Mouse (Mus musculus): ENCODE results near the gene Stxbp2. TPM values are rescaled to one million over a fixed set of nuclear protein-coding genes. Genes with fewer than 3 reads are reported as not detected.

Gene Stxbp2
- polyA plus RNA-seq, 1 experiment from 2014 or later = 29.8 TPM

DNA sequence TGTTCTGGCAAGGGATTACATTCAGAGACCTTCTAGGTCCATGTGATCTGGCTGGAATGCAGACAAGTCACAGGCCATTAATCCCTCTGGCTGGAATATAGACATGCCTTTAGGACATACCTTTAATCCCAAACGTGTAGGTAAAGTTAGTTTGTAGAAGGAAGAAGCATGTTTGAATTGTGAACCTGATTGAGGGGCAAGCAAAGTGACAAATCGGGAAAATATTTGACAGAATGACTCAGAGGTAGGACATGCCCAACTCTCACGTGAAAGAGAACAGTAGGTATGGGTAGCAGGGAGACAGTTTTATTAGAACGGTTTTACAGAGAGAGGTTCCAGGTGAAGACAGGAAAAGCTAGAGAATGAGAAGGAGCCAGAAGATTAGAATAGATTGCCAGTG is 16.8 kb downstream of the Stxbp2 start:
- no peak for DNase-seq (ENCODE audit: low spot score)
- Histone ChIP-seq H3K27ac (no peak overlapping the region), H3K36me3 (no peaks in the 10 kb centered on the region), H3K9me3 (replicated peaks) (no peaks in the 10 kb centered on the region), H3K27me3 (ENCODE audit: low read depth, poor library complexity, severe bottlenecking) (no peaks in the 10 kb centered on the region), H3K4me1 (peaks cover 2% of the 10 kb centered on the region; the same call in 1 of the 2 replicates), H3K4me3 (no peak overlapping the region)
- 85% methylated on average over 4 of the region's 4 CpGs for WGBS

GRCm38 (mm10) chr8:3648268-3648667 is 17.5 kb downstream of the Stxbp2 start:
- no peak overlapping the region for H3K4me3 ChIP-seq
- H3K36me3 ChIP-seq = no peaks in the 10 kb centered on the region
- DNase-seq (ENCODE audit: low spot score) = no peak
- H3K27ac ChIP-seq = no peak overlapping the region
- no peaks in the 10 kb centered on the region for H3K9me3 ChIP-seq (replicated peaks)
- H3K27me3 ChIP-seq (ENCODE audit: low read depth, poor library complexity, severe bottlenecking) = no peaks in the 10 kb centered on the region
- 80% methylated on average over 2 of the region's 2 CpGs for WGBS
- H3K4me1 ChIP-seq = peaks cover 2% of the 10 kb centered on the region; the same call in 1 of the 2 replicates

DNA sequence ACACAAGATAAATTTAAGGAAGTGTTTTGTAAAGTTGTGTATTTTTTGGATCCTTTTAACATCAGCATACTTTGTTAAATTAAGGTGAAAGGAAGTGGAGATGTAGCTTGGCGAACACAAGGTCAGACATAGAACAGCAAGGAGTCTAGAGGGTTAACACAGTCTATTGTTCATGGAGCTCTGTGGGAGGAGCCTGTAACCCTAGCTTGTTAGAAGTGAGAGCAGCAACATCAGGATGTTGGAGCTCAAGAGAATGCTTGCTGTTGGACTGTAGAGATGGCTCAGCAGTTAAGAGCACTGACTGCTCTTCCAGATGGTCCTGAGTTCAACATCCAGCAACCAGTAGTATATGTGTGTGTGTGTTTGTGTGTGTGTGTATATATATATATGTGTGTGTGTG is 18.2 kb downstream of the Stxbp2 start:
- peak overlapping the region; percentile 31; the same call in 1 of the 2 replicates for H3K27ac ChIP-seq
- no peaks in the 10 kb centered on the region for H3K9me3 ChIP-seq (replicated peaks)
- 48% methylated on average over 1 of the region's 1 CpGs for WGBS
- peaks cover 2% of the 10 kb centered on the region; the same call in 1 of the 2 replicates for H3K4me1 ChIP-seq
- no peaks in the 10 kb centered on the region for H3K27me3 ChIP-seq (ENCODE audit: low read depth, poor library complexity, severe bottlenecking)
- no peaks in the 10 kb centered on the region for H3K36me3 ChIP-seq
- H3K4me3 ChIP-seq = 0 out of 2 replicates have a peak overlapping the region, but pooled peaks have one; percentile 0
- DNase-seq (ENCODE audit: low spot score) = no peak

DNA sequence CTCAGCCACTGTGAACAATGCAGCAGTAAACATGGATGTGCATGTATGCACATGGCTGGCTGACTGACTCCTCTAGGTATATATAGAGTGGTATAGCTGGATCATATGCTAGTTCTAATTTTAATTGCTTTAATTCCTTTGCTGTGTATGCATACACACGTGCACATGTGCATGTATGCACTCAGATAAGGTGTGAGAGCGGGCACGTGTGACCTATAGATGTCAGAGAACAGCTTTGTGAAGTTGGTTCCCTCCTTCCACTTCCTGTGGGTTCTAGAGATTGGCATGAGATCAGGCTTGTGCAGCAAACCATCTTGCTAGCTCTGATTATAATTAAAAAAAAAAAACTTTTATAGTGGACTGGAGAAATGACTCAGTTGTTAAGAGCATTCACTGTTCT is 22.1 kb downstream of the Stxbp2 start:
- H3K27me3 ChIP-seq (ENCODE audit: low read depth, poor library complexity, severe bottlenecking) = no peaks in the 10 kb centered on the region
- H3K27ac ChIP-seq = no peak overlapping the region
- DNase-seq (ENCODE audit: low spot score) = no peak
- WGBS = 68% methylated on average over 3 of the region's 3 CpGs
- H3K4me1 ChIP-seq = peaks cover 9% of the 10 kb centered on the region
- H3K36me3 ChIP-seq = no peaks in the 10 kb centered on the region
- no peaks in the 10 kb centered on the region for H3K9me3 ChIP-seq (replicated peaks)
- H3K4me3 ChIP-seq = no peak overlapping the region

DNA sequence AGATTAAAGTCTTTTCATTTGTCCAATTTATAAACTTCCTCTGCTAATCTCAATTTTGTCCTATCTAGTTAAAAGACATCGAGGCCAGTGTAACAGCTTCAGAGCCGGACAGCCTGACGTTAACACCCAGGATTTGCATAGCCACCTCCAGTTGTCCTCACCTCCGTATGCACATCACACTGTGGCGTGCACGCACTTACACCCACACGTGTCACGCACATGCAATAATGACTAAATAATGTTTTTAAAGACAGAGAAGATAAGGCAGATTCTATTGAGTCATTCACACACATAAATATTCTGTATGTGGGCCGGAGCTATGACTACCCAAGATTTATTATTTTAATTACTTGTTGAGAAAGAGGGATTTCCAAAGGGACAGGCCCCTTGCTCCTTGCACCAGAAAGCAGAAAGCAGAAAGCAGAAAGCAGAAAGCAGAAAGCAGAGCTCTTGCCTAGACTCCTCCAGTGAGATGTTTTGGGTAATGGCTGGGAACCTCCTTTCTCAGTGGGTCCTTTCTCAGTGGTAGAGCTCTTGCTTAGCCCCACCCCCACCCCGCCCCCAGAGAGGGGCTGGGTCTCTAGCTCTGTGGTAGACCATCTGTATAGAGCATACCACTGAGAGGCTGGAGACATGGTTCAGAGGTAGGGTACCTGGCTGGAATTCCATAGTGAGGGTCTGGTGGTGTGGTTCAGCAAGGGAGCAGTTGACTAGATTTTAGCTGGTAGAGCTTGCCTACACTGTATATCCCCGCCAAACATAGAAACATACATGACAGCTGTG is 24.2 kb downstream of the Stxbp2 start:
- H3K36me3 ChIP-seq = no peaks in the 10 kb centered on the region
- H3K9me3 ChIP-seq (replicated peaks) = no peaks in the 10 kb centered on the region
- H3K4me3 ChIP-seq = no peak overlapping the region
- H3K27me3 ChIP-seq (ENCODE audit: low read depth, poor library complexity, severe bottlenecking) = no peaks in the 10 kb centered on the region
- H3K27ac ChIP-seq = no peak overlapping the region; the same call in 1 of the 2 replicates
- 73% methylated on average over 11 of the region's 11 CpGs for WGBS
- DNase-seq (ENCODE audit: low spot score) = no peak
- H3K4me1 ChIP-seq = peaks cover 7% of the 10 kb centered on the region

GRCm38 (mm10) chr8:3655526-3655925 is 24.8 kb downstream of the Stxbp2 start, which contains the start of gene Retn:
TSS of gene Retn (plus strand) at chr8:3655770.
- Histone ChIP-seq H3K4me3 (no peak within 1 kb of the TSS), H3K36me3 (no peaks in the 10 kb centered on the region), H3K27ac (no peak within 1 kb of the TSS; the same call in 1 of the 2 replicates), H3K27me3 (ENCODE audit: low read depth, poor library complexity, severe bottlenecking) (no peaks in the 10 kb centered on the region), H3K4me1 (peaks cover 7% of the 10 kb centered on the region), H3K9me3 (replicated peaks) (no peaks in the 10 kb centered on the region)
- no peak for DNase-seq (ENCODE audit: low spot score)
- 73% methylated on average over 3 of the region's 3 CpGs for WGBS

GRCm38 (mm10) chr8:3656725-3657381 is 26.1 kb downstream of the Stxbp2 start:
- no peaks in the 10 kb centered on the region for H3K27me3 ChIP-seq (ENCODE audit: low read depth, poor library complexity, severe bottlenecking)
- DNase-seq (ENCODE audit: low spot score) = peak; percentile 42
- no peaks in the 10 kb centered on the region for H3K9me3 ChIP-seq (replicated peaks)
- H3K36me3 ChIP-seq = no peaks in the 10 kb centered on the region
- WGBS = 27% methylated on average over 7 of the region's 7 CpGs
- H3K27ac ChIP-seq = no peak overlapping the region
- peak overlapping the region; percentile 12; the same call in 1 of the 2 replicates for H3K4me3 ChIP-seq
- peaks cover 7% of the 10 kb centered on the region for H3K4me1 ChIP-seq

DNA sequence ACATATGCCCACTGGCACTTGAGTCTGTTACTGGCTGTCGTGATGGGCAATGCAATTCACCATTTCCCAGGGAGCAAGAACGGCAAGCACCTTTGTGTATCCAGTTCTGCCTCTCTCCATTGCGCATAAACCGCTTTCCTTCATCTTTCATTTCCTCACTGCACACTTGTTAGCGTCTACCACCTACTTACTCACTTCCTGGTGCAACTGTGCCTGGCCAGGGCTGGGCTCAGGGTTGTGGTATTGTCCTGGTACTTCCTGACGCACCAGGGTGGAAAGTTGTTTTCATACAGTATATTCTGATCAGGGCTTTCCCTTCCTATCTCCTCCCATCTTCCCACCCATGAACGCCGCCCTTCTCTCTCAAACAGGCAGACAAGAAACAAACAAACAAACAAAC is 30.1 kb downstream of the Stxbp2 start:
- WGBS = 80% methylated on average over 8 of the region's 8 CpGs
- no peak for DNase-seq (ENCODE audit: low spot score)
- Histone ChIP-seq H3K36me3 (no peaks in the 10 kb centered on the region), H3K4me1 (peaks cover 7% of the 10 kb centered on the region), H3K27ac (no peak overlapping the region), H3K27me3 (ENCODE audit: low read depth, poor library complexity, severe bottlenecking) (no peaks in the 10 kb centered on the region), H3K4me3 (no peak overlapping the region), H3K9me3 (replicated peaks) (no peaks in the 10 kb centered on the region)

- no peak for DNase-seq (ENCODE audit: low spot score)
- no peak overlapping the region for H3K4me3 ChIP-seq
- H3K27me3 ChIP-seq (ENCODE audit: low read depth, poor library complexity, severe bottlenecking) = no peaks in the 10 kb centered on the region
- H3K36me3 ChIP-seq = no peaks in the 10 kb centered on the region
- no peaks in the 10 kb centered on the region for H3K4me1 ChIP-seq
- H3K27ac ChIP-seq = no peak overlapping the region
- WGBS = 78% methylated on average over 5 of the region's 5 CpGs
- H3K9me3 ChIP-seq (replicated peaks) = no peaks in the 10 kb centered on the region
These were observed 33.6 kb downstream of the Stxbp2 start for GRCm38 (mm10) chr8:3664405-3664804.

- Histone ChIP-seq H3K36me3 (no peaks in the 10 kb centered on the region), H3K27me3 (ENCODE audit: low read depth, poor library complexity, severe bottlenecking) (no peaks in the 10 kb centered on the region), H3K4me1 (no peaks in the 10 kb centered on the region), H3K9me3 (replicated peaks) (no peaks in the 10 kb centered on the region), H3K27ac (no peak within 1 kb of the TSS), H3K4me3 (no peak within 1 kb of the TSS)
- 75% methylated on average over 6 of the region's 6 CpGs for WGBS
- no peak for DNase-seq (ENCODE audit: low spot score)
These were observed 34.8 kb downstream of the Stxbp2 start, which contains the start of gene Mcemp1 for GRCm38 (mm10) chr8:3665507-3665906. TSS of gene Mcemp1 (plus strand) at chr8:3665754.

DNA sequence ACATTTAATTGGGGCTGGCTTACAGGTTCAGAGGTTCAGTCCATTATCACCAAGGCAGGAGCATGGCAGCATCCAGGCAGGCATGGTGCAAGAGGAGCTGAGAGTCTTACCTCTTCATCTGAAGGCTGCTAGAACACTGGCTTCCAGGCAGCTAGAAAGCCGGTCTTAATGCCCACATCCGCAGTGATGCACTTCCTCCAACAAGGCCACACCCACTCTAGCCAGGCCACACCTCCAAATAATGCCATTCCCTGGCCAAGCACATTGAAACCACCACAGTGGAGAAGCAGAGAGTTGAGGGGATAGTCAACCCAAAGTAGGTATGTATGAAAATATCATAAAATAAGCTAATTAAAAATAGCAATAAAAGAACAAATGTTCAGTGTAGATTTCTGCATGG is 39.6 kb downstream of the Stxbp2 start:
- Histone ChIP-seq H3K36me3 (no peaks in the 10 kb centered on the region), H3K27me3 (ENCODE audit: low read depth, poor library complexity, severe bottlenecking) (no peaks in the 10 kb centered on the region), H3K9me3 (replicated peaks) (no peaks in the 10 kb centered on the region), H3K4me3 (no peak overlapping the region), H3K4me1 (peaks cover 7% of the 10 kb centered on the region; the same call in 1 of the 2 replicates), H3K27ac (no peak overlapping the region)
- no peak for DNase-seq (ENCODE audit: low spot score)
- WGBS = 88% methylated on average over 2 of the region's 2 CpGs

GRCm38 (mm10) chr8:3671980-3672491 is 41.3 kb downstream of the Stxbp2 start, which contains the start of gene Fcor:
TSS of gene Fcor (minus strand) at chr8:3672362.
- peak; percentile 91 for DNase-seq (ENCODE audit: low spot score)
- H3K36me3 ChIP-seq = no peaks in the 10 kb centered on the region
- peak within 1 kb of the TSS; percentile 84 for H3K27ac ChIP-seq
- H3K9me3 ChIP-seq (replicated peaks) = no peaks in the 10 kb centered on the region
- peak within 1 kb of the TSS; percentile 58 for H3K4me3 ChIP-seq
- peaks cover 7% of the 10 kb centered on the region; the same call in 1 of the 2 replicates for H3K4me1 ChIP-seq
- H3K27me3 ChIP-seq (ENCODE audit: low read depth, poor library complexity, severe bottlenecking) = no peaks in the 10 kb centered on the region
- under 1% methylated on average over 23 of the region's 23 CpGs for WGBS

GRCm38 (mm10) chr8:3674671-3675070 is 43.9 kb downstream of the Stxbp2 start:
- no peak for DNase-seq (ENCODE audit: low spot score)
- H3K9me3 ChIP-seq (replicated peaks) = no peaks in the 10 kb centered on the region; the same call in 1 of the 2 replicates
- H3K4me1 ChIP-seq = peaks cover 17% of the 10 kb centered on the region
- H3K4me3 ChIP-seq = no peak overlapping the region
- H3K27ac ChIP-seq = no peak overlapping the region
- no peaks in the 10 kb centered on the region for H3K27me3 ChIP-seq (ENCODE audit: low read depth, poor library complexity, severe bottlenecking)
- H3K36me3 ChIP-seq = peaks cover 13% of the 10 kb centered on the region
- WGBS = 59% methylated on average over 3 of the region's 3 CpGs
